Mouse (Mus musculus): ENCODE measurements at regions not wholly inside any gene's neighbourhood (a gene's known extent, or its start where the extent isn't known, plus 50 kb on each side); places are given as distances from the start of the nearest gene placed in this dataset.

DNA sequence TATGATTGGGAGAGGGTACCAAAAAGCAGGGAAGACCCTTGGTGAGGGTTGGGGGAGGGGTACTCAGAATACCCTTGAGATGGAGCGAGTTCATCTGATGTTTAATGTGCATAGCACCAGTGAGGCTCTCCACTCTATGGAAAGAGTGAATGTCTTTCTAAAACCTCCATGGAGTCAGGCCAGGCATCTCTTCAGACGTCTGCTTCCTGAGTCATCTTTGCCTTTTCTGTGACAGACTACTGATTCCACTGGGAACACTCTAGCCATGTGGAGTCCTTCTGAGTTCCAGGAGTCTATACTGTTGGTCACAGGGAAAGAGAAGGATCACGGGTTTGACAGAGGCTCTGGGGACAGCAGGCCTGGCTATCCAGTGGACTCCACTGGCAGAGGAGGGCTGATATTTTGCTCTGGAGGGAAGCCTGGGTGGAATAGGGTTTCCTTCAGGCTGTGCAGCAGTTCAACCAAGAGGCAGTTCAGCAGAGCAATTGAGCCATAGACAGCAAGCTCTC lies 169.9 kb downstream of the Bcl2l11 start:
- TF ChIP-seq CTCF (IDR thresholded peaks at IDR 0.05; ENCODE audit: borderline replicate concordance, insufficient read depth, low read depth, low read length) (no peak), POLR2A (IDR thresholded peaks at IDR 0.05; ENCODE audit: borderline replicate concordance, insufficient read depth, low read length) (no peak)

Measured in cerebellum, adult 2 months (tissue).